Mouse (Mus musculus) heart, postnatal 4 days (tissue): Measurements from ENCODE around the gene Rdh5. TPM values are rescaled to one million over a fixed set of nuclear protein-coding genes. Genes with fewer than 3 reads are reported as not detected.

Experiments used
- DNase-seq: peaks from one replicate; pipeline ENCODE4 v3.0.0; 2021
- total RNA-seq, 2 experiments: library from RNA; stranded (reverse); gene quantifications; 2 replicates each; pipeline ENCODE4 v1.2.3; 2021

Gene Rdh5
- total RNA-seq, 2 experiments from 2014 or later = 5.3 to 5.6 TPM

DNA sequence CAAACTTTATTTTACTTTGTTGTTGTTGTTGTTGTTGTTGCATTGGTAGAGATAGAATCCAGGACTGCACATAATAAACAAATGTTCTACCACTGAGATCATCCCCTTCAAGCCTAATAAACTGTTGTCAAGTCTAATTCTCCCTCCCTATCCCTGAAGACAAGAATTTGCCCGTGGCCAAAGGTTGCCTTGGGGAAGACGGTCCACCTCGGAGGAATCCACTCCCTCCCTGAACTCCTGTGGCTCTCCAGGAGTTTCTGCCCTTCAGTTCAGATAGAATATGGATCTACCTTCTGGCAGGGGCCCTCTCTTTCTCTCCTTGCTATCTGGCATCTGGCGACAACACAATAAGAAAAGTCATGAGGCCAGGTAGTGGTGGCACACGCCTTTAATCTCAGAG lies 17.9 kb downstream of the Rdh5 start:
- DNase-seq = no peak

DNA sequence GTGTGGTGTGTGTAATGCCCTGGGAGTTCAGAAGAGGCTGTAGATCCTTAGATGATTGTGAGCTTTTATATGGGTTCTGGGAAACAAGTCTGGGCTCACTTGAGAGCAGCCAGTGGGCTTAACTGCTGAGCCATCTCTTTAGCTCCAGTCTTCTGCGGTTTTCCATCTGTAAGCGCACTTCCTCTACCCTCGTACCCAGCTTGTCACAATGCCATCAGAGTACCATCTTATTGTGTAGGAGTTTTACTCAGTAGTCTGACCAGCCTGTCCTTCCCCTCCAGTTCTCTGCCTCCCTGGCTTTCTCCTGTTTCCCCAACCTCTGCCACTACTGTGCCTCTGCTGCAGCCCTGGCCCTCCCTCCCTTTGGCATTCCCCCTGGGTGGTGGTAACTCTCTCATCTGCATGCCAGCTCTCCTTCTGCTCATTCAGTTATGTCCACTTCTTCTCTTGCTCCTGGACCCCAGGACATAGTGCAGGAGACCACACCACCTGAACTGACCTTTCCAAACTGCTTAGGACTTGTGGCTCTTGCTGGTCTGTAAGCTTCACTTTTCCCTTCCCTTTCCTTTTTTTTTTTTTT lies 20.2 kb downstream of the Rdh5 start:
- DNase-seq = no peak

DNA sequence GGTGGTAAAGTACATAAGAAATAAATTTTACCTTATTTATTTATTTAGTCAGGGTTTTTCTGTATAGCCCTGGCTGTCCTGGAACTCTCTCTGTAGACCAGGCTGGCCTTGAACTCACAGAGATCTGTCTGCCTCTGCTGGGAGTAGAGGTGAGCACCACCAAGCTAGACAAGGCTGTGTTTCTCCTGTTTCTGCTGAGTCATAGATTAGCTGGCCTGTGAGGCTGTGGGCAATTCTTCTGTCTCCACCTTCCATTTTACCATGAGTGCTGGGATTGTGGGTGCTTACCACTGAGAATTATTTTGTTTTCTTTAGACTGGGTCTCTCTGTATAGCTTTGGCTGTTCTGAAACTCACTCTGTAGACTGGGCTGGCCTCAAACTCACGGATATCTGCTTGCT lies 21.3 kb downstream of the Rdh5 start:
- DNase-seq = no peak

DNA sequence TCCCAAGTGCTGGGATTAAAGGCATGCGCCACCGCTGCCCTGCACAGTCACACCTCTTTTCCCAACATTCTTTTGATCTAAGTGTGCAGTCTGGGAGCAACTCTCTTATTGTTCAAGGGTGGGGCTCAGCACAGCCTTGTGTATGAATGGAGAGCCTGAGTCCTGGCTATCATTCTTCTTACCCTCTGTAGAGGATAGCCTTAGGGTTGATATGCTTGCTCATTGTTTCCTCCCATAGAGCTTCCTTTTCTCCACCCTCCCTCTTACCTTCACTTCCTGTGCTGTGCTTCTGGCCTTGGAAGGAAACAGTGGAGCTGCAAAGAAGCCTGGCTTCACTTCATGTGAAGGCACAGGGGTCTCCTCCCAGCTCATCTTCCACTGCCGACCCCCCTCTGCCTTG lies 22.0 kb downstream of the Rdh5 start, which contains the start of gene Cd63:
Gene Cd63 (plus strand): TSS at position 292 of the 400 bp plus-strand sequence.
- no peak for DNase-seq

DNA sequence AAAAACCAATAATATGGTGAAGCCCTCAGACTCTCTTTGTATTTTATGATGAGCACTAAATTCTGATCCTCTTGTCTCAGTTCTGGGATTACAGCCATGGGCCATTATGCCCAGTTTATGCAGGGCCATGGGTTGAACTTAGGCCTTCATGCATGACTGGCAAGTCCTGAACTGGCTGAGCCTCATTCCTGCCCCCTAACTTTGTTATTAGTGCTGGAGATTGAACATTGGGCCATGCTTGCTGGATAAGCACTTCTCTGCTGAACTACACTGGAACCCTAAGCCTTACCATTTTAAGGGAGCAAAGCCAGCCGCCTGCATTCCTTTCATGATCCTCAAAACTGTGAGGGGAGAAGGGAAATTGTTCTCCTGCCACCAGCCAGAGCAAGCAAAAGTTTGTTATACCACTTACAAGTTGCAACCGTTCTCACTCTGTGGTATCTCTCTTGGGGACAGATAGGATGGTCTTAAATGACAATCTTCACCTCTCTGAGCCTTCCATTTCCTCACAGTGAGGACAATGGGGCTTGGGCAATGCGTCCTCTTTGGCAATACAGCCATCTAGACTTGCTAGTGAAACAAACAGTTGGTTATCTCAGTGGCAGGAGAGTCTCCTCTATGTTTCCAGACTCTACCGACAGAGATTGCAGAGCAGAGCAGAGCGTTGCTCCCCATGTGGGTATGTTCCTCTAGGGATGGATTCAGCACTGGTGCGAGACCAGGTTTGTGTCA lies 22.8 kb downstream of the Rdh5 start:
- DNase-seq = no peak

DNA sequence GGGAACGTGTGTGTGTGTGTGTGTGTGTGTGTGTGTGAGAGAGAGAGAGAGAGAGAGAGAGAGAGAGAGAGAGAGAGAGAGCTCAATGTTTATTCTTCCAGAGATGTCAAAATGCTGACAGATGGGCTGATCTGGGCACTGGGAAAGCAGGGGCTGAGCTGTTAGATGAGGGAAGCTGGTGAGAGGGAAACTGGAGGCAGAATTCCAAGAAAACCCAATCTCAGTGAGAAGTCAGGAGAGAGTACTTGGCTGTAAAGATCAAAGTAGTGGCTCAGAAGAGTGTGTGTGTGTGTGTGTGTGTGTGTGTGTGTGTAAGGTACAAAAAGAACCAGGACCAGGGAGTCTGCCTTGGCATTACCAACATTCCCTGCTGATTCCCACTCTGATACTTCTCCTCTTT lies 25.2 kb downstream of the Rdh5 start:
- DNase-seq = no peak

DNA sequence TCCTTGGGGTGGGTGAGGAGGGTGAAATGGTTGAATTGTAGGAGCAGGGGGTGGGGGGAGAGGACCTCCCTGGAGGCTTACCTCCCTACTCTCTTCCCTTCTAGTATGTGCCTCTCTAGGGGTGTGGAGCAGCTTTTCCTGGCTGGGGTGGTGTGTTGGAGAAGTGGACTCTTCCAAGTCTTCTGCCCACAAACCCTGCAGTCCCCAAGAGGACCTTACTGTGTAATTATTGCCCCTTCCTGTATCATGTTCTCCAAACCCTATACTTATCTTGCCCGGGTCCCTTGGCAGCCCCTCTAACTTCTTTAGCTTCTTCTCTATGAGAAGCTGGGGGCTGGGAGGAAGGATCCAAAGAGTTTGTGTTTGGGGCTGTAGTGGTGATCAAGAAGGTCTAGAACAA lies 25.9 kb downstream of the Rdh5 start:
- no peak for DNase-seq

DNA sequence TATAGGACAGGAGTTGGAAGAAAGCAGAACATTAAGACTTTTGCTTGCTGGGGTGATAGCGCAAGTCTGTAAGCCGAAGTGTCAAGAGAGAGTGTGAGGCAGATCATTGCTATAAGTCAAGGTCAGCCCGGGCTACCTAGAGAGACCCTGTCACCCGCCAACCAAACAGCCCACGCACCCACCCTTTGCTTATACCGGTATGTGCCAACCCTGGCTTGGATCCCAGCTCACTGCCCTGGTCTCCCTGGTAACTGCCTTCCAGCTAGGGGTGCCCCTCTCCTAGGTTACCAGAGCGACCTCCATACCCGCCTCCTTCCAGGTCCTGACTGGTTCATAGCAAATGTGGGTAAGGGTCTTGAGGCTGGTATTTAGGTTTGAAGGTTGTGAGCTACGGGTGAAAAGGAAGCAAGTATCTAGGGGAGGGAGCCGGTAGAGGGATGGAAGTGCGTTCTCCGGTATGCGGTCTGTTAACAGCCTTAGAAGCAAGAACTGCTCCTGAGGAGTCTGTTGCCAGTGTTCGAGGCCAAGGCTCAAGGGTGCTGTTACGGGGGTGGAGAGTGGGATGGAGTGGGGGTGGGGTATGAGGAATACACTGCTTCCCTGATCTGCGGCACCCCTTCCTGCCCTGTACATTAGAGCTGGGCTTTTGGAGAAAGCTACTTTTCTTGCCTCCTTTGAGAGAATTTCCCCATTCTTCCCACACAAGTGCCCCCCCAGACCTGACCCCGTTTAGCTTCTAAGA lies 26.6 kb downstream of the Rdh5 start:
- peak; percentile 52 for DNase-seq

DNA sequence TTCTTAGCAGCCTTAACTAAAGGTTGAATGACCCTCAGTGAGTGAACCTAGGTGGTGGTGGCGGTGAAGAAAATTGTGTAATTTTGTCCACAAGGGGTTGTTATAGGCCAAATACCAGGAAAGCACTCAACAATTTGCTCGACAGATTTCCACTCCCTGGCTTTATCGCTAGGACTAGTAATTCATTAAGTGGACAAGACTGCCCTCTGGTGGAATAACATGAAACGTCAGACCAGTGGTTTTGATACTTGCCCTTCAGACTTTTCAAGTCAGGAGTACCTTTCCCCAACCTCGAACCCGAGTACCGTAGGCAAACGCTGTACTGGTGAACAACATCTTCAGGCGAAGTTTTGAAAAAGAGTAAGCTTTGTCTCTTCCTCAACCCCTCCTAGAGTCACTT lies 27.3 kb downstream of the Rdh5 start:
- peak; percentile 84 for DNase-seq

DNA sequence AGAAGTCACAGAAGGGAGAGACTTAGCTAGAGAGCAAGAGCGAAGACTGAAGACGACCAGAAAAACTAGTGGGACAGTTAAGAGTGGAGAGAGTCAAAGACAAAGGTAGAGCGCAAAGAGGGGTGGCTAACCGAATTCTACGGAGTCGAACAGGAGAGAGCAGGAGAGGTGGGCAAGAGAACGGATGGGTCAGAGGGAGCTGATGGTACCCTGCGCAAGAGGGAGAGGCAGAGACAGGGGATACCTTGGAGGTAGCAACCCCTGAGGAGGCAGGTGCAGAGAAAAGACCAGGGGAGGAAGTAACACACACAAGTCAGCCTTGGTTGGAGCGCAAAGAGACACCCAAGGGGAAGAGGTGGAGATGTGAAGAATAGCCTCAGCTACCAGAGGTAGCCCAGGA lies 30.4 kb downstream of the Rdh5 start:
- no peak for DNase-seq

DNA sequence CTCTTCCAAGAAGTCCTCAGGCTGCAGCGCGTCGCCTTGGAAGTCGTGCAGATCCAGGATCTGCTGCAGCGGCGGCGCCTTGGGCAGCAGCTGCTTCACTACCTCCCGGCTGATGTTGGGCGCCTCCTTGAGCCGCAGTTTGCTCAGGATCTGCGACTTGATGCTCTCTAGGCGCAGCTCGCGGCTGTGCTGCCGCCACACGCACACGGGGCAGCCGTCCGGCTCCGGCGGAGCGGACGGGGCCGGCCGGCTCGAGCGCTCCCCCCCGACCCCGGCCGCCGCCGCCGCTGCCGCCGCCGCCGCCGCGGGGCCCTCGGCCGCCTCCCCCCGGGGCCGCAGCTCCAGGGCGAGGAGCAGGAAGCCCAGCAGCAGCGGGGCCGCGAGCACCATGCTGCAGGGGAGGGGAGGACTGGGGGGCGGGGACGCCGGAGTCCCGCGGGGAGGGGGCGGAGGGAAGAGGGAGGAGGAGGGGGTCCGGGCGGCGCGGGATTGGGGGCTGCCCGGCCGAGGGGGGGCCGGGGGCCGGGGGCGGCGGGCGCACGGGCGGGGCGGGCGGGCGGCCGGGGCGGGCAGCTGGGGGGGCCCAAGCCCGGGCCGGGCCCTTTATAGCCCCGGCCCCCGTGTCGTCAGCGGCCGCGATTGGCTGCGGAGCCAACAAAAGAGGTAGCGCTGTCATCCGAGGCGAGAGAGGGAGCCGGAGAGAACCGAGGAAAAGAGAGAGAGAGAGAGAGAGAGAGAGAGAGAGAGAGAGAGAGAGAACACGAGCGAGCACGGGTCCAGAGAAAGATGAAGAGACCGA lies 31.2 kb downstream of the Rdh5 start, which contains the start of gene Gdf11:
Gene Gdf11 (minus strand): TSS at position 423 of the 799 bp plus-strand sequence.
- peak; percentile 67 for DNase-seq

DNA sequence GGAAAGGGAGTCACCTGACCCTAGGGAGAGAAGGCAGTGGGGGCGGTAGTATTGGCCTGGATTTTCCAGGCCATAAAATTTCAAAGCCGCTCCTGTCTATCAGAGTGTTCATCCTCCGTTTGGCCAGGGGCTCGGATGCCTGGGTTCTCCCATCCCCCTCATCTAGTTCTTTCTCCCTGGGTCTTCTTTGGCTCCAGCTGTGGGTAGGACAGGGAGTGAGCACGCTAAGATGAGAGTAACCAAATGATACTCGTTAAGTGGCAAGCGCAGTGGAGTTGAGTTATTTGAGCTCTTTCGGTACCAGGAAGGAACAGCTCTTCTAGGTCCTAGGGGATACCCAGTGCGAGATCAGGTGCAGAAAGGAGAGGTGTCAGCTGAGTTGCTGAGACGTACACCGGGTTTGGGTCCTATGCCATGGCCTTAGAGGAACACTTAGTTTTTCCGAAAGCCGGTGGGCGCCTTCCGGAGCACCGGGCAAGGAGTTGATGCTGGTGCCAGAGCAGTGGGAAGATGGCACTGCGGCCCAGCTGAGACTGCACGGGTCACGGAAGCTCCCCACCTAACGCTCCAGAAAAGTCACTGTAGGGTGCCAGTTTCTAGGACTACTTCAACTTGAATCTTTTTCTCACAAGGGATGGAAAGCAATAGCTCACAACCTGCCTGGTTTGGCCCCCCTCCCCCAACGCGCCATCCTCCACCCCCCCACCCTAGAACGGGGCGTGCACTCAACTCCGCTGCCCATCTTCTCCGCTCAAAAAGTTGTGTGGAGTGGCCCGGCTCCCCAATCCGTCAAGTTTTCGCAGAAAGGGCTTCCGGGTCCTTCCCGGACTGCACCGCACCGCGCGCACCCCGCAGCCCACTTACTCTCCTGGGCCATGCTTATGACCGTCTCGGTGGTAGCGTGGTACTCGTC lies 32.0 kb downstream of the Rdh5 start:
- no peak for DNase-seq

DNA sequence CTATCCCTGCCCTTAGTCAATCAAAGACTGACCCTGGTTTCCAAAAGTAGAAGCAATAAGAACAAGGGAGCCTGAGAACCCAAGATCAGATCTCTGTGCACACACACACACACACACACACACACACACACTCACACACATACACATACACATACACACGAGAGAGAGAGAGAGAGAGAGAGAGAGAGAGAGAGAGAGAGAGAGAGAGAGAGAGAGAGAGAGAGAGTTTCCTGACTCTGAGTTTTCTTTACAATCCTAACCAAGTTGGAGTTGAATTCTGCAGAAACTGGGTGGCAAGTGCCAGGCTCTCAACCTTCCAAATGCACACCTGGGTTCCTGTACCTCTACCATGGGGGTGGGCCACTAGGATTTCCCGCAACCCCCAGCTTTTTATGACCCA lies 32.8 kb downstream of the Rdh5 start:
- DNase-seq = no peak

DNA sequence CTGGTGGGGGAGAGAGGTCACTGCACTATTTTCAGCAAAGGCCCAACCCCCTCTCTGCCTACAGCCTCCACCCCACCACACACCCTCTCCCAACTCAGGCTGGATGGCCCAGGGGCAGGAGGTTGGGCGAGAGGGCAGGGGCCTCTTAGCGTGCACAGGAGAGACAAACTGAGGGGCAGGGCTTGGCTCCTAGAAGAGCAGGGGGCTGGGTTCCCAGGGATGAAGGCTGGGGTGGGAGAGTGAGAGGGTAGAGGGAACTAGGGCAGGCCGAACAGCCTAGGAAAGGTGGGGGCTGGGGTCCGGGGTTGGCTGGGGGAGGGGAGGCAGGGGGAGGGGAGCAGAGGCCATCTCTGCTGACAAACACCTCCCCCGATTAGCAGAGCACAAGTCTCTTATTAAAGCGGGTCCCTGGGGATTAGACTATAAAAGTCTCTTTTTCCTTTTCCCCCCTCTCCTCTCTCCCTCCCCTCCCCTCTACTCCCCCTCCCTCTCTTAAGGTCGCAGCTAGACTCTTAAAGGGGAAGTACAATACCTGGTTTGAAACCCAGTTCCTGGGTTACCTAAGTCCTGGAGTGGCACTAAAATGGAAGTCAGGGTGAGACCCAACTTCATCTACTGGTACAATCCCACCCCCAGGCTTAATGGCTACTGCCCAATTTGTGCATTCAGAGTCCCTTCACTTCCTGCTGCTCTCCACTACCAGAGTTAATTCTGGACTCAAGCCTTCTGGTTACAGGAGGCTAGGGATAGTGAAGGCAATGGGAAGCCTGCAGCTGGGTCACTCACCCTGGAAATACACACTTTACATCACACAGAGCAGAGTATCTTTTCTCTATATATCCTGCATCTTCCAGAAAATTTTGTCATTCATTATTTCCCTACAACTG lies 33.5 kb downstream of the Rdh5 start:
- no peak for DNase-seq

DNA sequence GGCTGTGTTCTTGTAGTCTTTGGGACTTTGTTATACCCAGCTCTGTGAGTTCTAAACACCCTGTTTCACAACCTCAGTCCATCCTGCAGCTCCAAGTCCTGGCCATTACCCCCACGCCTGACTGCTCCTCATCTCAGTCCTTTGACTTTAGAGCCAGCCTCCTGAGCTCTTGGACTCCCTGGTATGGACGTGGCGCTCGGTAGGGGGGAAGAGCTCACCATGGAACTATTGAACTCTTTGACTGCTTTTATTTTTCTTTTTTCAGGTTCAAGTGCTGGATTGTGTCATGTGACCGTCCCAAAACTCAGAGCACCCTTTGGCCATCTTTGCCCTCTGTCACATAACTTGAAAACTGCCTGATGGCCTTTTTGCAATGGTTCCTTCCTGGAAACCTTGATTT lies 40.6 kb downstream of the Rdh5 start:
- DNase-seq = no peak

DNA sequence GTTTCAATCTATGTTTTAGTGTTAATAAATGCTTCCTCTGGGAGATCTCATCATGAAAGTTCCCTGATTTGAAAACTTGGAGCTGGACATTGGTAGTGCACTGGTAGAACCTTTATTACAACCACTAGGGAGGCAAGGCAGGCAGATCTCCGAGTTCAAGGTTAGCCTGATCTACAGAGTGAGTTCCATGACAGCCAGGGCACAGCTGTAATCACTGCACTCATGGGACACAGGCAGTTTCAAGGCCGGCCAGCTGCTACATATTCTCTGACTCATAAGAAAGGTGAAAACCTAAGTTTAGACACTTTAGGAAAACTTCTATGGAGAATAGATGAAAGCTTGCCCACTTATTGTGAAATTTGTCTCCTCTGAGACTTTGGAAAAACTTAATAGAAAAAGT lies 43.9 kb downstream of the Rdh5 start:
- no peak for DNase-seq

DNA sequence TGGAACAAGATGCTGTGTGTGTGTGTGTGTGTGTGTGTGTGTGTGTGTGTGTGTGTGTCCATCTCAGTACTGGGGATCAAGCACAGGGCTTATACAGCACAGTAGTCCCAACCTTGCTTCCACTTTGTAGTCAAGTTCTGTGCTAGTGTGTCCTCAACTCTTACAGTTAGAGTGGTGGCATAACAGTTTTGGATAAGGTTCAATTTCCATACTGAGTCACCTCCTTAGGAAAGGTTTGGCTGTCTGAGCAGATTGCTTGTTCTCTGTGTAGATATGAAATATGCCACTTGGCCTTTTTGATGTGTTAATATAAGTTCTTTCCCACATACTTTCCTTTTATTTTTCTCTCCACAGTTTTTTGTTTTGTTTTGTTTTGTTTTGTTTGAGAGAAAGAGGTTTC lies 44.4 kb downstream of the Rdh5 start:
- no peak for DNase-seq

DNA sequence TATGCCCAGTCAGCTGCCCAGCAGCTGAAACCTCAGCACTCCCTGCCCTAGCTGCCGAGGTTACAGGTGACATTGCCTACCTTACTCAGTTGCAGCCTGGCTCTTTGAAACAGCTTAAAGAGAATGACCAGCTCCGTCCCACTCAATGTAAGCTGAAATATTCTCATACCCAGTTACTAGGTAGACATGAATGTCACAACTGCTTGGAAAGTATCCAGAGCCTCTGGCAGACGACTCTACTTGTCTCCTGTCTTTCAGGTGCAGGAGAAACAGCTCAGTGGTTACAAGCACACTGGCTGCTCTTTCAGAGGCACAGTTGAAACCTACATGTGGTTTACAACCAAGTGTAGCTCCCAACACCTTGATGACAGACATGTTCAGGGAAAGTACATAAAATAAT lies 52.3 kb downstream of the Rdh5 start:
- DNase-seq = no peak

DNA sequence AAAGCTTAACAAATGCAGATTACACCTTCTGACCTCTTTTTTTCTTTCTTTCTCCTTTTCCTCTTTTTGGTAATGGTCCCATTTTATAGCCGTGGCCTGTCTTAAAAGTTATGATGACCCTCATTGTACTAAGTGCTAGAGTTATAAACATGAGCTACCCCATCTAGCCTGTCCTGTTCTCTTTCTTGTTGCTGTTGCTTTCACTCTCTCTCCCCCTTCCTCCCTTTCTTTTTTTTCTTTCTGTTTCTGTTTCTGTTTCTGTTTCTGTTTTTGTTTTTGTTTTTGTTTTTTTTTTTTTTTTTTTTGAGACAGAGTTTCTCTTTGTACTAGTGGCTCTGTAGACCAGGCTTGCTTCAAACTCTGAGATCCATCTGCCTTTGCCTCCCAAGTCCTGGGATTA lies 56.2 kb downstream of the Rdh5 start:
- no peak for DNase-seq

DNA sequence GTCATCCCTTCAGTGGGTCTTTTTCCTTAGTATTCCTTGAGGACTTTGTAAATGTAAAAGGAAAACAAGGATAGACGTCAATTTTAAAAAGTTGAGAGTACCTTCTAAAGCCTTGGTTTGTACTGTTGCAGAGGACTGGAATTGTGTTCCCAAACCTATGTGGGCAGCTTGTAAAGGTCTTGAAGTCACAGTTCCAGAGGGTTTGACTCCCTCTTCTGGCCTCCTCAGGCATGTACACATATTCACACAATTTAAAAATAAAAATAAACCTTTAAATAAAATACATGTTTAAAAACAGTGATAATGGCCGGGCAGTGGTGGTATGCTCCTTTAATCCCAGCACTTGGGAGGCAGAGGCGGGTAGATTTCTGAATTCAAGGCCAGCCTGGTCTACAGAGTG lies 56.6 kb downstream of the Rdh5 start:
- DNase-seq = no peak
